Mouse (Mus musculus): ENCODE data around the gene Nisch.

The Nisch gene

DNA sequence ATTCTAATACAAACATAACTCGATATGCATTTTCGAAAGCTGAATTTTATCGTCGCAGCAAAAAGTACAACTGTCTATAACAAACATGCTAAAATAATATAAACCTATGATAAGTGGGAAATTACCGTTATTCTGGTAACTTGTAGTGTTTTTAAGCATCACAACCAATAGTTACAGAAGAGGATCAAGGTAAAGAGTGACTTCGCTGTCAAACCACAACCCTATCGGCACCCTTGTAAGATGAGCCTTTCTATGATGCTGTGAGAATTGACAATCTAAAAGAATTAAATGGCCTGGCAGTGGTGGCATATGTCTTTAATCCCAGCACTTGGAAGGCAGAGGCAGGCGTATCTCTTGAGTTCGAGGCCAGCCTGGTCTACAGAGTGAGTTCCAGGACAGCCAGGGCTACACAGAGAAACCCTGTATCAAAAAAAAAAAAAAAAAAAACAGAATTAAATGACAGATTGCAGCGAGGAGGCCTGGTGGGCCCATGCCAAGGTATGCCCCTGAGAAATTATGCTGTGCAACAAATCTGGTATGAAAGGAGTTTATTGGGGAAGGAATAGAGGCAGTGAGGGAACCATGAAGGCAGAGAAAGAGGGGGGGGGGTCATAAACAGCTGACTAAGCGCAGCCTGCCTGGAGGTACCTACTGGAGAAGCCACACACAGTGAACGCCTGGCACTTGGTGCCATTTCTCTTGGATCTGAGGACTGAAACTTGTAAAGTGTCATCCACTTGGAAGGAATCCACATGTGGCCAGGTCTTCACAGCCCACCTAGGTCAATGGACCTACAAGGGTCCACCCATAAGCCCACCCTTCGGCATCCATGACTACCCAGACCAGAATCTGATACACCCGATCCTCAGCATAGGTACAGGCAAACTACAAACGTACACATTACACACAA is 87.2 kb downstream of the Nisch start:
- DNase-seq = peak; percentile 50 to 64

DNA sequence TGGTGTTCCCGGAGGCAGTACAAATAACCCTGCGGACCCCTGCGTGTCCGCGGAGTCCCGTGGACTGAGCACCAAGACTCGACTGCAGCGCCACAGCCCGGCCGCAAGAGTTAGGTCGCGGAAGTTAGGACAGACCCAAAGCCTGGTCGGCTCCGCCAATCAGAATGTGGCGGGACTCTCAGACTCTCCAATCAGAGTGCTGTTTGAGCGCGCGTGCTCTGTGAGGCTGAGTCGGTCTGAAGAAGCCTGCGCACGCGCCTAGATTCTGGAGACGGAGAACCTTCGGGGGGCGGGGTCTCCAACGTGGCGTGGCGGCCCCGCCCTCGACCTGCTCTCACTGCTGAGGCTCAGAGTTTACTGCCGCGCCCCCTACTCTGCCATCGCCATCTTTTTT is 87.9 kb downstream of the Nisch start, which contains the start of gene Smim4:
Smim4 (minus strand) TSS at position 131 of the 394 bp plus-strand sequence.
- peak; percentile 97 to 98 for DNase-seq

DNA sequence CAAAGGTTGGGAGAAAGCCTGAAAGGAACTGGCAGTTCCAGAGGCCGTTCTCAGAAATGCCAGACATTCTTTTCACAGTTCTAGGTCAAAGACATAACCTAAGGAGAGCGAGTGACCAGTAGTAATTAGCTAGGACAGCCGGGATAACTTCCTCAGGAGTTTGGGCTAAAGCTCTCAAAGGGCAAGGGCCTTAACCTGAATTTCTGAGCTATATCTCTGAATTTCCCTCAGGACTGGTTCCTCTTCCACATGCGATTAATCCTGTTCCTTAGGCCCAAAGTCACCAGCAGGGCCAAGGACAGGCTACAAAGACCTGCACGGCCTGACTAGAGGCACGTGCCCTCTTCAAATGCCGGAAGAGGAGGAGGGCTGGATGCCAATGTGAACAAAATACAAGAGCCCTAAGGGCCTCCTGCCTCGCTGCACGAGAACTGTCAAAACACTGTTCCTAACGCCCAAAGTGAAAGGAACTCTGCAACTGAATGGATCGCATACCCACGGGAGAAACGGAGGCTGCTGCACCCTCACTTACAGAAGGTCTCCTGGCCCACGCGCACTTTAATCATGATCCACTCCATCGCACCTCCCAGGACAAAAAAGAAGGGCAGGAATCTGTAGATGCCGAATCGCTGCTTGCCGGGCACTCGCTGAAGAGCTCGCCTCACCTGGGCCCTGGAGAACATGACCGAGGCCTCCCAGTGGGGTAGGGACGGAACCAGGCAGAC is 88.5 kb downstream of the Nisch start:
- DNase-seq = peak in 1 of 2 experiments; percentile 60

DNA sequence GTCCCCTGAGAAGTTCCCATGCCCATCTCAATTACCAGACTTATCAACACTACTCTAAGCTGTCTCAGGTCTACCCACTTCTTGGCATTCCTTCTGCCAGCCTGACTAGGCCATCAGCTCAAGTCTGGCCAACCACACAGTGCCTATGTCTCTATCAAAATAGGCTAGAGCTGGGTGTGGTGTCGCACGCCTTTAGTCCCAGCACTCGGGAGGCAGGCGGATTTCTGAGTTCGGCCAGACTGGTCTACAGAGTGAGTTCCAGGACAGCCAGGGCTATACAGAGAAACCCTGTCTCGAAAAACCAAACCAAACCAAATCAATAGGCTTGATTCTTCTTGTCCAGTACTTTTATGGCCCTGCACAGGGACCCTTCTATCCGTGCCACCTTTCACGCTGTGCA is 89.9 kb downstream of the Nisch start:
- no peak for DNase-seq

DNA sequence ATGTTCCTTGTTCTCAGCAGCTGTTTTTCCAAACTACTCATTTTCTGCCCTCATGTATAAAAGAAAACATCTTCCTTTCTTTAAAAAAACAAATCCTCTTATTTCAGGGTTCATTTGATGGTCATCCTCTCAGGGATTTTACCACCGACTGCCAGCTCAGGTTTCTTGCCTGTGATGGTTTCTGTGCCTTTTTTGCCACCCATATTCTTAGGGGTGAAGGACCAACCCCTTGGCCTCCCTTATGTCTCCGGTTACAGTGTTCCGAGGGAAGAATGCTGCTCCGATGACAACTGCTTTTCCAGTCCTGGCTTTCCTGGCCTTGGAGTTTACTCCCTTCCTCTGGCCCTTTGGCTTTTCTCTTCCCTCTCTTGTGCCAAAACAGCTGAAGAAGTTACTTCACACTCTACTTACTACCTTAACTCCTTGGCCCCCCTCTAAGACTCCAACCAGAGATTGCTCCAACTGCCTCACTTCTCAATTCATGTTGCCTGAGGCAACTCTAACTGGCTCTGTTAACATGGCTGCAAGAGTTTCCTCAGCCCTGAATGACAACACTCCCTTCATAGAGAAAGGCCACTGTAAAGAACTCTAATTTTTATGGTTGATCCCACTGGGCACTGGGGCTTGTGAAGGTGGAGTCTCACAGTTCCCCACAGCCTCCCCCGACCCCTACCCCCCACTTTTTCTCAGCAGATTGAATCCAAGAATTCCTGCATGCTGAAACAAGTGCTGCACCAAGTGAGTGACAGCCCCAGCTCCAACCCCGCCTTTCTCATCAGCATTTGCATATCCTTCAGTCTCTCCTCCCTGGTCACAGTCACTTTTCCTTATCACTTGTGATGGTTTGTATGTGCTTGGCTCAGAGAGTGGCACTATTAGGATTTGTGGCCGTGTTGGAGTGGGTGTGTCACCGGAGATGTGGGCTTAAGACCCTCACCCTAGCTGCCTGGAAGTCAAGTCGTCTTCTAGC is 91.4 kb downstream of the Nisch start:
- DNase-seq = no peak

Measured in cerebellum, postnatal 14 days (tissue).